Mouse (Mus musculus) CD4-positive, CD25-positive, alpha-beta regulatory T cell, adult 2 months (primary cell): ENCODE data around the gene Sema7a.

Experiments used
- DNase-seq: peaks from one replicate; pipeline ENCODE4 v3.0.0-alpha.2; 2012; ENCODE audit warnings: low read depth, low spot score

The Sema7a gene

DNA sequence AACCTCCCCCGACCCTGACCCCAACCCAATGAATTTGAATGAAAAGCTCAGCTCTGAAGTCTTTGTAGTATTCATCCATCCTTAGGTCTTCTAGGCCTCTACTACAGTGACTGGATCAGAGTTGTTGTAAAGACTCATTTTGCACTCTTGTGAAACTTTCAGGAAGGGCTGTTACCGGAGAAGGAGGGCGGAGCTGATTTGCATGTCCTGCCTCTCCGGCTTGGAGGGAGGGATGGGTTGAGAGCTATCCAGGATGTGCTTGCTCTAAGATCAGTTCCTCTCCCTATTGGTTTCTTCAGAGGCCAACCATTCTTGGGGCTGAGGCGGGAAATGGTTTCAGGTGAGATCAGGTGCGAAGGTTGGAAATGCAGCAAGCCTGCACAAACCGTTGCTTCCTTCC lies 71.1 kb downstream of the Sema7a start:
- no peak for DNase-seq

DNA sequence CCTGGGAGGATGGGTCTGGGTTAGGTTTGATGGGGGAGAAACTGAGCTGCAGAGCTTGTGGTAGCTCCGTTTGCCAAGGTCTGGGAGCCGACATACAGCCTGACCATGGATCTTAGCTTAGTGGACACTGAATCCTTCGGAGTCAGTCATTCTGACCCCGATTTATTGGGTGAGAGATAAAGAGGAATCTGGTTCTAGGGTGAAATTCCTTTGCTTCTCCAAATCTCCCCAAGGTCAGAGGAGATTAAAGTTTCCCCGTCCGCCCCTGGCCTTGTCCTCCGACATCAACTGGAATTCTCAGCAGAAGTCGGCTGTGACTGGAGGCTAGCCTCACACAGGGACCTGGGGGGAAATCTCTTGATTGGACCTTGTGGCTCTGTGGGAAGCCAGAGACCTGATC lies 71.6 kb downstream of the Sema7a start:
- DNase-seq, result no peak
